Mouse (Mus musculus): ENCODE measurements around the gene Cnksr3. TPM values are rescaled to one million over a fixed set of nuclear protein-coding genes. Genes with fewer than 3 reads are reported as not detected.

The Cnksr3 gene
- polyA plus RNA-seq, 1 experiment from 2014 or later: 6.5 TPM

Other genes with a start within 250 kb of the Cnksr3 start
- 0.12 TPM in 1 of 2 replicates, not detected in the other for gene Ipcef1, start 159.8 kb downstream of the Cnksr3 start, polyA plus RNA-seq (2014; fragmentation: Nextera tagmentation; extraction: Ambion mirVana)